Mouse (Mus musculus): ENCODE results near the gene Fam162b.

GRCm38 (mm10) chr10:51621193-51621592, 30.9 kb upstream of the Fam162b start:
- no peak for TF ChIP-seq HCFC1 (IDR thresholded peaks at IDR 0.05; ENCODE audit: borderline replicate concordance, insufficient read depth, low read length)
- no peak for TF ChIP-seq ZNF384 (IDR thresholded peaks at IDR 0.05; ENCODE audit: low read depth, low read length)
- TF ChIP-seq CHD2 (IDR thresholded peaks at IDR 0.05; ENCODE audit: low read depth, low read length), result no peak
- TF ChIP-seq MAFK (IDR thresholded peaks at IDR 0.05; ENCODE audit: insufficient read depth, low read depth, low read length), result no peak
